Mouse (Mus musculus): Measurements from ENCODE around the gene Fezf1. TPM values are rescaled to one million over a fixed set of nuclear protein-coding genes. Genes with fewer than 3 reads are reported as not detected.

Fezf1 gene
- polyA plus RNA-seq (2011; ENCODE audit: insufficient read length, low read depth, missing spikeins): not detected in 2 replicates

DNA sequence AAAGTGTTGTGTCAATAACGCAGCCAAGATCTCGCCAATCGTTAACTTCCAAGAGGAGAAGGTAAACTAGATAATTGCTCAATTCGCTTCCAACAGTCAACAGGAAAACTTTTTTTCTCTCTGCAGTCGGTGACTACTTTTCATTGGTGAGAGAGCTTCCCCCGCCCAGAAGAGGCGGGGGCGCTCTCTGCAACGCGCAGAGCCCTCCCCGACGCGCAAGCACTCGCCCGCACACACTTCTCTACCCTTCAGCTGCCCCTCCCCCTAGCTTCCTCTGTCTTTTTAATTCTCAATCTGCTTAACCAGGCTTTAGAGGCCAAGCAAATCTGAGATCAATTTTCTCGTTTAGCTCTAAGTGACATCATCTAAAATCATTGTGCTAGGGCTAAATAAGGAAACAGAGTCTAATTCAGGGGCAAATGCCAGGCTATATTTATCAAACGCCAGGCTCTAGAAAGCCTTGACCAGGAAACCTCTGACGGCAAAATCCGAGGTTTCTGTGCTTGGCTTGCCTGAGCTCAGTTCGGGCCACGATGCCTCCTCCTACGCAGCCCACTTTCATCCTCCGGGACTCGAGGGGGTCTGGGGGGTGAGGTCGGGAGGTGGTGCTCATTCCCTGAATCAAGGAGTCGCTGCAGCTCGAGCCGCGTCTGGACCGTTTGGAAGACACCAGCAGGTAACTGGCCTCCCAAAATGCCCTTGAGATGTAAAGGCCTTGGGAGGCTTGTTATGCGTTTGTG is at the start of gene Fezf1:
Gene Fezf1, minus strand, starts transcription at position 50 of the 740 bp plus-strand sequence.
- TF ChIP-seq POLR2A (IDR thresholded peaks at IDR 0.05; ENCODE audit: low read depth, low read length): no peak
- no peak within 1 kb of the TSS for H3K4me3 ChIP-seq (ENCODE audit: insufficient read depth, low read length)
- H3K27ac ChIP-seq (ENCODE audit: insufficient read depth, low read length): no peak within 1 kb of the TSS
- H3K4me1 ChIP-seq (ENCODE audit: control insufficient read depth, insufficient read depth, low read length): no peaks in the 10 kb centered on the region

DNA sequence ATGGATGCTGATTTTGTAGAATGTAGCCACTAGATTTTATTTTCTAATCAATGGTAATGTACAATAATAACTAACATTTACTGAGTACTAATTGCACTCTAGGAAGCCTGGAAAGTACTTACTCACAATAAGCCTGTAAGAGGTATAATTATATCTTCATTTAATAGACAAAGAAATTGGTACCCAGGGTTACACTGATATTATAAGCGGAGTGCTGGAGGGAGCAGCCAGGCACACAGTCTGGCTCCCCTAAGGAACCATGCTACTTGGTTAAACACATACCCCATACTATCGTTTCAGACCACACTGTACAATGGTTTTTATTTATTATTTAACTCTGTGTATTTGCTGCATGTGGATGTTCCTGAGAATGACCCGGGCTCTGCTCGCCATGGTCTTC is 46.5 kb upstream of the Fezf1 start:
- H3K4me1 ChIP-seq (ENCODE audit: control insufficient read depth, insufficient read depth, low read length): no peaks in the 10 kb centered on the region
- no peak overlapping the region for H3K4me3 ChIP-seq (ENCODE audit: insufficient read depth, low read length)
- TF ChIP-seq CTCF (IDR thresholded peaks at IDR 0.05; ENCODE audit: borderline replicate concordance, insufficient read depth, low read length): no peak
- no peak for TF ChIP-seq POLR2A (IDR thresholded peaks at IDR 0.05; ENCODE audit: low read depth, low read length)
- no peak overlapping the region for H3K27ac ChIP-seq (ENCODE audit: insufficient read depth, low read length)

GRCm38 (mm10) chr6:23288752-23289151 is 40.6 kb upstream of the Fezf1 start:
- no peaks in the 10 kb centered on the region for H3K4me1 ChIP-seq (ENCODE audit: control insufficient read depth, insufficient read depth, low read length)
- TF ChIP-seq CTCF (IDR thresholded peaks at IDR 0.05; ENCODE audit: borderline replicate concordance, insufficient read depth, low read length): no peak
- H3K4me3 ChIP-seq (ENCODE audit: insufficient read depth, low read length): no peak overlapping the region
- H3K27ac ChIP-seq (ENCODE audit: insufficient read depth, low read length): no peak overlapping the region

DNA sequence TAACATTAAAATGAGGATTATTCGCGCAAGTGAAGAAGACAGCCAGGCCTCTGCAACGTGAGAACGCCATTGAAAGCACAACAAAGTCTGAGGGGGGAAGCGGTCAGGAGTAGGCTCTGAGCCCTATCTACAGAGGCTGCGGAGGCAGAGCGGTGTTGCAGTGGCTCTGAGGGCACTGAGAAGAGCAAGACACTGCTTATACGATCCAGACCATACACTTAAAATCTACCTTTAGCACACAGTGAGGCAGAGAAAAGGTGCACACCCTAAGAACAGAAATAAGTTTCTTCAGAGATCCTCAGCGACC is 33.3 kb upstream of the Fezf1 start:
- Histone ChIP-seq H3K4me1 (ENCODE audit: control insufficient read depth, insufficient read depth, low read length) (no peaks in the 10 kb centered on the region), H3K4me3 (ENCODE audit: insufficient read depth, low read length) (no peak overlapping the region), H3K27ac (ENCODE audit: insufficient read depth, low read length) (no peak overlapping the region)
- TF ChIP-seq CTCF (IDR thresholded peaks at IDR 0.05; ENCODE audit: borderline replicate concordance, insufficient read depth, low read length) (no peak), POLR2A (IDR thresholded peaks at IDR 0.05; ENCODE audit: low read depth, low read length) (no peak)

GRCm38 (mm10) chr6:23280811-23281513 is 32.8 kb upstream of the Fezf1 start:
- no peak for TF ChIP-seq POLR2A (IDR thresholded peaks at IDR 0.05; ENCODE audit: low read depth, low read length)

GRCm38 (mm10) chr6:23273483-23273882 is 25.3 kb upstream of the Fezf1 start:
- H3K27ac ChIP-seq (ENCODE audit: insufficient read depth, low read length): no peak overlapping the region
- TF ChIP-seq POLR2A (IDR thresholded peaks at IDR 0.05; ENCODE audit: low read depth, low read length): no peak
- TF ChIP-seq CTCF (IDR thresholded peaks at IDR 0.05; ENCODE audit: borderline replicate concordance, insufficient read depth, low read length): no peak
- H3K4me1 ChIP-seq (ENCODE audit: control insufficient read depth, insufficient read depth, low read length): no peaks in the 10 kb centered on the region
- H3K4me3 ChIP-seq (ENCODE audit: insufficient read depth, low read length): no peak overlapping the region

More at GRCm38 (mm10) chr6:23280811-23281513, 32.8 kb upstream of the Fezf1 start:
- H3K4me1 ChIP-seq (ENCODE audit: control insufficient read depth, insufficient read depth, low read length): no peaks in the 10 kb centered on the region
- no peak overlapping the region for H3K4me3 ChIP-seq (ENCODE audit: insufficient read depth, low read length)
- H3K27ac ChIP-seq (ENCODE audit: insufficient read depth, low read length): no peak overlapping the region

DNA sequence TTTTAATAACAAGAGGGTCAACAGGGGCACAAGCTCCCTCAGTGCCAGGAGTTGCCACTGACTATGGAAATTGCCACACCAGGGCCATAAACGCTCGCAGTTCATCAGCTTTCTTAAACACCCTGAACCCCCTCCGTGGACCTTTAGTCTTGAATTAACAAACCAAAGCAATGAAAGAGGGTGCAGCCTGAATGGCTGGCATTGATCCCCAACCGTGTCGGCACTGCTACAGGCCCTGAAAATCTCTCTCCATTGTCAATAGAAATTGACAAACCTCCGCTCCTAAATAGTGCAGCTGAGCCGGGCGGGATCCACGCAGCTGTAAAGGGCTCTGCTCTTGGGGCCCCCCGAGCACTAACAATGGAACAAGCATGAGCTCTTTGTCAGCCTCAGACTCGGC is 24.8 kb upstream of the Fezf1 start:
- no peak overlapping the region for H3K4me3 ChIP-seq (ENCODE audit: insufficient read depth, low read length)
- H3K27ac ChIP-seq (ENCODE audit: insufficient read depth, low read length): no peak overlapping the region
- TF ChIP-seq POLR2A (IDR thresholded peaks at IDR 0.05; ENCODE audit: low read depth, low read length) (no peak), CTCF (IDR thresholded peaks at IDR 0.05; ENCODE audit: borderline replicate concordance, insufficient read depth, low read length) (no peak)
- no peaks in the 10 kb centered on the region for H3K4me1 ChIP-seq (ENCODE audit: control insufficient read depth, insufficient read depth, low read length)

GRCm38 (mm10) chr6:23272542-23272941 is 24.4 kb upstream of the Fezf1 start:
- Histone ChIP-seq H3K27ac (ENCODE audit: insufficient read depth, low read length) (no peak overlapping the region), H3K4me1 (ENCODE audit: control insufficient read depth, insufficient read depth, low read length) (no peaks in the 10 kb centered on the region), H3K4me3 (ENCODE audit: insufficient read depth, low read length) (no peak overlapping the region)
- no peak for TF ChIP-seq CTCF (IDR thresholded peaks at IDR 0.05; ENCODE audit: borderline replicate concordance, insufficient read depth, low read length)
- TF ChIP-seq POLR2A (IDR thresholded peaks at IDR 0.05; ENCODE audit: low read depth, low read length): no peak

- H3K4me3 ChIP-seq (ENCODE audit: insufficient read depth, low read length): no peak overlapping the region
Observed at GRCm38 (mm10) chr6:23260738-23261050, 12.5 kb upstream of the Fezf1 start.

DNA sequence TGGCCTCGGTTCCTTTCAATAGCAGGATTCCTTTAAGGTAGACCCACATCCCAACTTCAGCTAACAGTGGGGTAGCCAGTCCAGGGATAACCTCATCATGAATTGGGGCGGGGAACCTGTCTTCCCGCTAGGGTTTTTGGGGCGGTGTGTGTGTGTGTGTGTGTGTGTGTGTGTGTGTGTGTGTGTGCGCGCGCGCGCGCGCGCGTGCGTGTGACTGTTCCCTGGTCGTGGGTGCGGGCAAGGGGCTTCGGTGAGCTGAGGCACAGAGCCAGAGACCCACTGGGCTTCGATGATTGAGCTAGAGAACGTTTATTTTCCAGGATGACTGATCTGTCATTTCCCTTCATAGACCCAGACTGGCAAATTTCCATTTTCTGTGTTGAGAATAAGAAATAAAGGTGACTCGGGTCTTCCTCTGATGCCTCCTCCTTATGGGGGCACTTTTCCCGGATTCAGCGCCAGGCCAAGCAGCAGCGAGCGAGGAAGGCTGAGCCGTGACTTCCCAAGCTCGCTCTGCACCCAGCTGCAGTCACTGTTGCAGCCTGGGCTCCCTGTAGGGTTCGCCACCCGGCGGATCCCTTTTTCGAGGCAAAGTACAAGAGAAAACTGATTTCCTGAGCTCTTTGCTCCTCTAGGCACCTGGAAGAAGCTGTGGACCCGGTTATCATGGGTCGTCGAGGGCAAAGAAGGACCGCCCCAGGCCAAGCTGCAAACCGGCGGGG is 12.0 kb upstream of the Fezf1 start:
- TF ChIP-seq POLR2A (IDR thresholded peaks at IDR 0.05; ENCODE audit: low read depth, low read length): no peak
- TF ChIP-seq CTCF (IDR thresholded peaks at IDR 0.05; ENCODE audit: borderline replicate concordance, insufficient read depth, low read length): no peak
- Histone ChIP-seq H3K4me1 (ENCODE audit: control insufficient read depth, insufficient read depth, low read length) (no peaks in the 10 kb centered on the region), H3K27ac (ENCODE audit: insufficient read depth, low read length) (no peak overlapping the region), H3K4me3 (ENCODE audit: insufficient read depth, low read length) (no peak overlapping the region)

More at GRCm38 (mm10) chr6:23260738-23261050, 12.5 kb upstream of the Fezf1 start:
- no peak for TF ChIP-seq CTCF (IDR thresholded peaks at IDR 0.05; ENCODE audit: borderline replicate concordance, insufficient read depth, low read length)
- no peak for TF ChIP-seq POLR2A (IDR thresholded peaks at IDR 0.05; ENCODE audit: low read depth, low read length)
- Histone ChIP-seq H3K27ac (ENCODE audit: insufficient read depth, low read length) (no peak overlapping the region), H3K4me1 (ENCODE audit: control insufficient read depth, insufficient read depth, low read length) (no peaks in the 10 kb centered on the region)

Data from embryonic fibroblast, embryonic 13.5 days (primary cell).